Mouse (Mus musculus) ES-Bruce4 (cell line): ENCODE data around the gene Psmd3. TPM values are rescaled to one million over a fixed set of nuclear protein-coding genes. Genes with fewer than 3 reads are reported as not detected.

Source experiments
- H3K27ac ChIP-seq: 2 replicates; pipeline ENCODE4 v1.5.1; 2012; ENCODE audit warnings: low read length, inconsistent platforms; ENCODE audit not compliant: insufficient read depth
- H3K27me3 ChIP-seq: 2 replicates; pipeline ENCODE4 v1.6.1; 2012; ENCODE audit warnings: mild to moderate bottlenecking, low read length, inconsistent platforms; ENCODE audit not compliant: control insufficient read depth, poor library complexity, insufficient read depth, severe bottlenecking
- H3K36me3 ChIP-seq: 2 replicates; pipeline ENCODE4 v1.6.1; 2012; ENCODE audit warnings: inconsistent platforms, mild to moderate bottlenecking, low read length, moderate library complexity; ENCODE audit not compliant: control insufficient read depth, poor library complexity, insufficient read depth, severe bottlenecking
- H3K4me1 ChIP-seq: one replicate; pipeline ENCODE4 v1.8.1; 2011; ENCODE audit warnings: low read length; ENCODE audit not compliant: control insufficient read depth, insufficient read depth
- H3K4me3 ChIP-seq: 2 replicates; pipeline ENCODE4 v1.5.1; 2011; ENCODE audit warnings: low read depth, mild to moderate bottlenecking, low read length
- H3K9ac ChIP-seq: 2 replicates; pipeline ENCODE4 v1.6.1; 2012; ENCODE audit warnings: low read depth, mild to moderate bottlenecking, inconsistent platforms; ENCODE audit not compliant: poor library complexity, severe bottlenecking
- H3K9me3 ChIP-seq: replicated peaks from 2 replicates; pipeline ENCODE4 v1.6.1; 2012; ENCODE audit warnings: mild to moderate bottlenecking, low read length, inconsistent platforms; ENCODE audit not compliant: control insufficient read depth, poor library complexity, insufficient read depth, severe bottlenecking
- CTCF ChIP-seq: IDR thresholded peaks from one replicate; pipeline ENCODE4 v1.8.1; 2011; ENCODE audit warnings: low read depth, low read length
- EP300 ChIP-seq: IDR thresholded peaks from 2 replicates; pipeline ENCODE4 v1.6.1; 2011; ENCODE audit warnings: low read depth, low read length; ENCODE audit not compliant: insufficient read depth
- POLR2A ChIP-seq: IDR thresholded peaks from one replicate; pipeline ENCODE4 v1.8.1; 2011; ENCODE audit warnings: low read length; ENCODE audit not compliant: insufficient read depth
- polyA plus RNA-seq: library from polyadenylated mRNA; stranded (reverse); fragments of >200 nt; gene quantifications from 2 replicates; pipeline ENCODE4 v1.2.4, GENCODE M21; 2011; ENCODE audit warnings: low read depth; ENCODE audit not compliant: missing spikeins, insufficient read depth, insufficient read length

Gene Psmd3
- polyA plus RNA-seq, 1 experiment, result 129 TPM

DNA sequence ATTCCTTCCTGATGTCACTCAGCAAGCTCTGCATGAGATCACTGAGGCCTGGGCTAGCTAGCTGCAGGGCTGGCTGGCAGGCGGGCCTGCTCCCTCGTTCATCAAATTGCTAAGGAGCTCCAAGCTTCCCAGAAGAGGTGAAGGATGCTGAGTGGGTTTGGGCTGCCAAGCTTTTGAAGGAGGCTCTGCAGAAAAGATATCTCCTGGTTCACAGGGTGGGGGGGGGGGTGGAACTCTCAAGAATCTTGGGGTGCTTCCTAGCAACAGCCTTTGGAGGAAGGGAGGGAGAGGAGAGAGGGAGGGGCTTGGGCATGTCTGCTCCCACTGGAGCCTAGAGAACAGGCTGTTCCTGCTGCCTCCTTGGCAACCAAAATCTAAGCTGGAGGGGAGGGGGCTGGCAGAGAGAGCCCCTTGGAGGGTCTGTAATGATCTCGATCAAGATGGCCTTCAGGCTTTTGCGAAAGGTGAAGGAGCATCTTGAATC is 56.1 kb downstream of the Psmd3 start:
- Histone ChIP-seq H3K9ac (peak overlapping the region; percentile 2; the same call in 1 of the 2 replicates), H3K4me1 (peaks cover 13% of the 10 kb centered on the region), H3K27ac (no peak overlapping the region; the same call in 1 of the 2 replicates), H3K27me3 (no peaks in the 10 kb centered on the region), H3K4me3 (no peak overlapping the region), H3K9me3 (0 out of 2 replicates have a peak, but pooled peaks cover 4% of the 10 kb centered on the region), H3K36me3 (no peaks in the 10 kb centered on the region)
- TF ChIP-seq EP300 (no peak), POLR2A (no peak), CTCF (no peak)

DNA sequence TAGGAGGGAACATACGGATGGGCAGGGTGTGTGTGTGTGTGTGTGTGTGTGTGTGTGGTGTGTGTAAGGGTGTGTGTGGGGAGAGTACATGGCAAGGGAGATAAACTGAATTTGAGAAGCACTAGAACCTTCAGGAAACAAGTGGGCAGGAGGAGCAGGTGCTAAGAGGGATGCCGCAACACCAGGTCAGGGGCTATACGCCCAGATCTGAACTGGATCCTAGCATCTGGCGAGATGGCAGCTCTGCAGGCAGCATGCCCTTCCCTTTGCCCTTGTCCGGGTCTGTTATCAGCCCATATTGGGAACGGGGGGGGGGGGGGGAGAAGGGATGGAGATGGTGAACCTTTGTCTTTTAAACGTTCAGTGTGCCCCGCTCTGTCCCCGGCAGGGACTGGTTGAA is 56.6 kb downstream of the Psmd3 start:
- Histone ChIP-seq H3K4me1 (peaks cover 13% of the 10 kb centered on the region), H3K27ac (no peak overlapping the region), H3K27me3 (no peaks in the 10 kb centered on the region), H3K9ac (peak overlapping the region; percentile 2; the same call in 1 of the 2 replicates), H3K9me3 (0 out of 2 replicates have a peak, but pooled peaks cover 4% of the 10 kb centered on the region), H3K4me3 (no peak overlapping the region), H3K36me3 (no peaks in the 10 kb centered on the region)
- TF ChIP-seq POLR2A (no peak), CTCF (no peak), EP300 (no peak)

DNA sequence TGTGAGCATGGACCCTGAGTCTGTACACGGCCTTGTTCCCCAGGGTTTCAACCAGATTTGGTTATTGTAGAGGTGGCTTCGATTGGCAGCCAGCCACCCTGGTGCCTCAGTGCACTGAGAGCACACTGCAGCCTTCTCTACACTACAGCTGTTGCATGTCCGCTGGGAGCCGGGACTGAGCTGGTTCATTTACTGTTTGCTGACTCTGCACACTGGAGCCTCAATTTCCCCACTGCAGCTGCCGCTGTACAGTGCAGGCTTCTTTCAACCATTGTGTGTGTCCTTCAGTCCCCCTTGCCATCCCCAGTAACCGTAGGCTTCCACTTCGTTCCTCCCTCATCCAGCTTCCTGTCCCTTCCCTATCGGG is 57.7 kb downstream of the Psmd3 start:
- H3K9me3 ChIP-seq, result no peaks in the 10 kb centered on the region
- TF ChIP-seq CTCF (no peak), EP300 (no peak), POLR2A (no peak)
- H3K9ac ChIP-seq, result peak overlapping the region; percentile 89
- H3K27me3 ChIP-seq, result no peaks in the 10 kb centered on the region
- H3K4me1 ChIP-seq, result peaks cover 20% of the 10 kb centered on the region
- peak overlapping the region; percentile 80 for H3K4me3 ChIP-seq
- H3K27ac ChIP-seq, result no peak overlapping the region
- no peaks in the 10 kb centered on the region for H3K36me3 ChIP-seq

DNA sequence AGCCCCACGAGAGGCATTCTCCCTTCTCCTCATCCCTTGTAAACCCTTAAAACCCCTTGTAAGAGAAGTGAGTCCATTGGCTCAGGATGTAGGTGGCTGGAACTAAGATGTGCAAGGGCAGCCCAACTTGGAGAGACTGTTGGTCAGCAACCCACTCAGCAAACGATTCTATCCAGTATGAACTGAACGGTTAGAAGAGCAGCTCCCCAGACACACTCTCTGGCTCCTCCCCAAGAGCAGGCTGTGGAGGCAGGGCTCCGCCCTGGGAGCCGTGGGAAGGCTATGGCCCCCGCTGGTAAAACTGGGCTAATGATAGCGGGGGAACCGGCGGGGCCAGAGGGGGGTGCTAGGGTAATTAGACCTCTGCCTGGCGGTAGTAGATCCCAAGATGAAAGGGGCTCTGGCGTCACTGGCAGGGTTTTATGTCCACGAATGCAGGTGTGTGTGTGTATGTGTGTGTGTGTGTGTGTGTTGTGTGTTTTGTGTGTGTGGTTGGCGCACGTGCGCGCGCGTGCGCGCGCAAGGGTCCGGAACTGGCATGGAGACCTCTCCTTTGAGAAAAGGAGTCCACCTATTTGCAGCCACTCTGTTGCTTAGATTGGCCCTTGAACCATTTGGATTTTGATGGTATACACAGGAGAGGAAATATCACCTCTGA is 58.2 kb downstream of the Psmd3 start, which contains the start of gene Thra:
TSS of gene Thra (plus strand) at position 246 of the 658 bp plus-strand sequence.
- H3K27ac ChIP-seq, result peak within 1 kb of the TSS; percentile 40
- H3K4me1 ChIP-seq, result peaks cover 20% of the 10 kb centered on the region
- no peaks in the 10 kb centered on the region for H3K9me3 ChIP-seq
- H3K27me3 ChIP-seq, result no peaks in the 10 kb centered on the region
- no peaks in the 10 kb centered on the region for H3K36me3 ChIP-seq
- H3K9ac ChIP-seq, result peak within 1 kb of the TSS; percentile 89
- H3K4me3 ChIP-seq, result peak within 1 kb of the TSS; percentile 80
- no peak for TF ChIP-seq CTCF
- TF ChIP-seq EP300, result no peak
- TF ChIP-seq POLR2A, result no peak

DNA sequence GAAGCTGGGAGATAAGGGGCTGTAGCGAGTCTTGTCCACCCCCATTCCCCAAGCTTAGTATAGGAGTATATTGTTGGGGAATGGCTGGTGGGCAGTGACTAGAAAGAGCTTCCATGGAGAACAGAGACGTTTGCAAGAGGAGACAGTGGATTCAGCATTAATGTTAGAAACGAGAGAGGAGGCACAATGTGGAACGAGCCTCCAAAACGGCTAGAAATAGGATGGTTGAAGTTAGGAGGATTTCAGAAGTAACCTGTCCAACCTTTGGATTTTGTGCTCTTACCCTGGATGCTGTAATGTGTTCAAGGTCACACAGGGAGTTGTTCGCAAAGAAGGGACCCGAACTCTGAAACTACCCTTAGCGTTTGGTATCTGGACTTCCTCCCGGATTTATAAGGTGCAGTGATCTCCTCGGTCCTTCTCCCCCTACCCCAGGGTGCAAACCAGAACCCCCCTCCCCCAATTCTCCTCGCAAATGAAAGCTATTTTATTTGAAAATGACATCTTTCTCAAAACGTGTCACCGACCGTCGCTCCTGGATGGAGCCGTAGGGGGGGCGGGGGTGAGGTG is 58.8 kb downstream of the Psmd3 start:
- Histone ChIP-seq H3K4me3 (peak overlapping the region; percentile 80), H3K27me3 (no peaks in the 10 kb centered on the region), H3K4me1 (peaks cover 24% of the 10 kb centered on the region), H3K27ac (peak overlapping the region; percentile 40), H3K9ac (peak overlapping the region; percentile 89), H3K36me3 (no peaks in the 10 kb centered on the region), H3K9me3 (no peaks in the 10 kb centered on the region)
- TF ChIP-seq POLR2A (no peak), CTCF (no peak), EP300 (no peak)
